Mouse (Mus musculus) urinary bladder, postnatal 10 days (tissue): ENCODE results near the gene Fkbp10.

Experiments
- DNase-seq: peaks from one replicate; pipeline ENCODE4 v3.0.0; 2022; ENCODE audit warnings: low spot score

Fkbp10 gene

GRCm38 (mm10) chr11:100414914-100415822 is at the start of gene Fkbp10:
TSS of gene Fkbp10 (plus strand) at chr11:100415697.
- DNase-seq = no peak

DNA sequence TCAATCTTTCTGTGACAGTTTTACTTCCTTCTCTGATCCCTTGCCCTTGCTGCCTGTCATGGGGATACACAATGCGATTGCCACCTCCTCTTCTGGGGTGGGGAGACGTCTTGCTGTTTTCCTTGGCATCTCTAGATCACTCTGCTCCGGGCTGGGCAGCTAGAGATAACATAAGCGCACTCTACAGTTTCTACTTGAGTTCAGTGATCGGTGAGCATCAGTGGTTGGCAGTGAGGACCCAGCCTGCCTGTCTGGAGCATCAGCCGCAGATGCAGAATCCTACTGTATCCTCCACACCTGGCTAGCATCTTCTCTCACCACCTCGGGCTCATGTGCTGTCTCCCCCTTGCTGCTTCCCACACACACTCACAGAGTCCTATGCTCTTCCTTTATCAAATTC is 46.4 kb upstream of the Fkbp10 start:
- no peak for DNase-seq

GRCm38 (mm10) chr11:100369822-100370221 is 45.7 kb upstream of the Fkbp10 start:
- no peak for DNase-seq

GRCm38 (mm10) chr11:100371981-100372558 is 43.4 kb upstream of the Fkbp10 start:
- no peak for DNase-seq

DNA sequence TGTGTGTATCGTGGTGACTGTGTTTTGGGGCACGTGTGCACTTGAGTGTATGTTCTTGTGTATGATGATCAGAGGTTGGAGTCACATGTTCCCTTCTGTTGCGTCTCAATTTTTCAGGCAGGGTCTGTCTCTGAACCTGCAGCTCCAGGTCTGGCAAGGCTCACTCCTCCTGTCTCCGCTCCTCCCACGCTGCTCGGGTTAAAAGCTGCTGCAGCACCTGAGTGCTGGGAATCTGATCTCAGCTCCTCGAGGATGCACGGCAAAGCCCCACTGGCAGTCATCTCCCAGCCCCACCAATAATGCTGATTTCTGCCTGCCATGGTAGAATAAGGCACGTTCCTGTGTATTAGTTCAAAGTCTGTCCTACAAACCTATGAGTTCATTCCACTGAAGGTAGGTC is 40.4 kb upstream of the Fkbp10 start:
- DNase-seq = no peak

- no peak for DNase-seq
Observed at GRCm38 (mm10) chr11:100376005-100376404, 39.5 kb upstream of the Fkbp10 start.

- DNase-seq = no peak
Observed at GRCm38 (mm10) chr11:100376746-100377389, 38.6 kb upstream of the Fkbp10 start.

- DNase-seq = no peak
Observed at GRCm38 (mm10) chr11:100377989-100378388, 37.5 kb upstream of the Fkbp10 start.

GRCm38 (mm10) chr11:100378446-100378845 is 37.1 kb upstream of the Fkbp10 start:
- DNase-seq = no peak

DNA sequence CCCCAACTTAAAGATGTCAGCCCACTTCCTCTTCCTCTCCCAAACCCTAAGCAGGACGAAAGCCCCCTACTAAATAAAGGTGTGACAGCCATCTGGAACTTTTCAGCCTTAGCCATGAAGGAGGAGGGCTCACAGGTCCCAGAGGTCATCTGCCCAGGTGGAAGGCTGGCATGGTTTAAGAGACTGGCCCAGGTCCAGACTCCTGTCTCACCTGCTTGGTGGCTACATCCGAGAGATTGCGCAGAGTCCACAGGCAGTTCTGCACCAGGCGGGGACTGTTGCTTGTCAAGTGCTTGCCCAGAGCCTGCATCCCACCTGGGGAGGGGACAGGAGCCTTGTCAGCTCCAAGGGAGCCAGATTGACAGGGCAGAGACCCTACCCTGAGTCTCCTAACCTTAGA is 36.2 kb upstream of the Fkbp10 start:
- DNase-seq = no peak

DNA sequence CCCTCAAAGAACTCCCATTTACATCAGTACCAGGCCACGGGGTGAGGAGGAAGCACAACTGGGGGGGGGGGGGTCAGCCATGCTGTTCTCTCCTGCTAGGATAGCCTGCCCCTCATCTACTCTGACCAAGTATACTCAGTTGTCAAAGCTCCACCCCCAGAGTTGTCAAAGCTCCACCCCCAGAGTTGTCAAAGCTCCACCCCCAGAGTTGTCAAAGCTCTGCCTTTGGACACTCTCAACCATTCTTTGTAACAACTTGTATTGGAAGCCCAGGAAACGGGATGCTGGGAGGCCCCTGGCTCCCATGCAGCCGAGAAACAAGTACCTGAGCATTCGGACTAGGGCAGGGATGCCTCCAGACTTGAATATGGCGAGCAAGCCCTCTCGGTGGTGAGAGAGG is 32.8 kb upstream of the Fkbp10 start:
- no peak for DNase-seq

DNA sequence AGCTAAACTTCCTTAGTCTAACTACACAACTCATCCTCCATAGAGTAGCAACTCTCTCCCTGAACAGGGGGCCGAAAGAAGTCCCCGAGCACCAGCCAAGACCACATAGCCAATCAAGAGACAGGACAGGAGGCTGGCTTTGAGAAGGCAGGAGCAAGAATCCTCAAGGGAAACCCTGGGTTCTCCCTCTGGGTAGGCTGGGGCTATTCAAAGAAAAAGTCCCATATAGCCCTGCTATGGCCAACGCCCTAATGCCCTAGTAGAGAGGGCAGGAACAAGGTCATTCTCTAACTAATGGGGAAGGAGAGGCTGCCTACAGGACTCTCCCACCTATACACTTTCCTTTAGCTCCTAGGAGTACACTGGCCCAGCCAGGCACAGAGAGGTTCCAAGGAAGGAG is 30.5 kb upstream of the Fkbp10 start:
- DNase-seq = no peak

DNA sequence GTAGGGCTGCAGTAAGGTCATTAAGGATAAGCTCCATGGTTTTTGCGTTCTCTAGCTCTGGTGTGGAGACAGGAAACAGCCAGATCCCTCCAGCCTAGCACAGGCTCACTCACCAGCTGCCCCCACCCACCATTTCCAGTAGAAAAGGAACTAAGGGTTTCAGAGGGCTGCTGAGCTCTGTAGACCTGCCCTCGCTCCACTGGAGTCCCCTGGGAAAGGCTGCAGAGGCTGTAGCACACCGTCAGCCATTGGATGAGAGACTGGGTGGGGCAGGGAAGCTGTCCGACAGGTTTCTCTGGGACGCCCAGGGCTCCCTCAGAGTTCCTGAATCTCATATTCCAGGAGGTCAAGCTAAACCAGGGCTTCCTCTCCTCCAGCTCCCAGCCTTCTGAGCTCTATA is 28.9 kb upstream of the Fkbp10 start:
- no peak for DNase-seq

DNA sequence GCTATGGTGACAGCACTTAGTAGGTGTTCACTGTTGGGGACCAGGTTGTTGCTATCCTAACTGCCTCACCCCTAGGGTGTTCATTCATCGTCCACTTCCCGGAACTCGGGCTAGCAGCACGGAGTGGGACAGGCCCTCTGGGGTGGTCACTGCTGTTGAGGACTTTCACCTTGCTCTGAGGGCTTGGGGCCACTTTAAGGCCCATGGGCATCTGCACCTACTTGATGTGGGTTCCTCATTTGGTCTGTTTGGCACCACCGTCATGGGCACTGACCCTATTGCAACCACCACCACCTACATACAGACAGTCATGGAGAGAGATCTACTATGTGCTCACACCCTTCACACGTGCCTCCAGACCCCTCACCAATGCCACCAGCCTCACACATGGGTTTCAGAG is 28.4 kb upstream of the Fkbp10 start:
- DNase-seq = no peak

GRCm38 (mm10) chr11:100387589-100388375 is 27.7 kb upstream of the Fkbp10 start:
- DNase-seq = no peak

DNA sequence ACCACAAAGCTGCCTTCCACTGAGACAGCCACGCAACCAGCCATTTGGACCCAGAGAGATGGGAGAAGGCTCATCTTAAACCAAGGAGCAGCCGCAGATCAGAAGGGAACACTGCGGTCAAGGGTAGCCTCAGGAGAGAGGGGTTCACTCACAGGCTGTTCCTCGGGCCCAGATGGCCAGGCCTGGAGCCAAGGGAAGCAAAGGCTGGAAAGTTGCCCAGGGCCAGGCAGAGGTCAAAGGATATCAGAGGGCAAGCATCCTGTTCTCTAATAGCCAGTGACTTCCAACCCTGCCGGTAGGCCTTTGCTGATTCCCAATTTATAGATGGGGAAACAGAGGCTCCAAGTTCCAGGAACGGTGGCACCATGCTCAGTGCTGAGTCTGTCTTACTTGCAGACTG is 26.9 kb upstream of the Fkbp10 start:
- DNase-seq = no peak

GRCm38 (mm10) chr11:100389931-100390445 is 25.5 kb upstream of the Fkbp10 start:
- DNase-seq = no peak

DNA sequence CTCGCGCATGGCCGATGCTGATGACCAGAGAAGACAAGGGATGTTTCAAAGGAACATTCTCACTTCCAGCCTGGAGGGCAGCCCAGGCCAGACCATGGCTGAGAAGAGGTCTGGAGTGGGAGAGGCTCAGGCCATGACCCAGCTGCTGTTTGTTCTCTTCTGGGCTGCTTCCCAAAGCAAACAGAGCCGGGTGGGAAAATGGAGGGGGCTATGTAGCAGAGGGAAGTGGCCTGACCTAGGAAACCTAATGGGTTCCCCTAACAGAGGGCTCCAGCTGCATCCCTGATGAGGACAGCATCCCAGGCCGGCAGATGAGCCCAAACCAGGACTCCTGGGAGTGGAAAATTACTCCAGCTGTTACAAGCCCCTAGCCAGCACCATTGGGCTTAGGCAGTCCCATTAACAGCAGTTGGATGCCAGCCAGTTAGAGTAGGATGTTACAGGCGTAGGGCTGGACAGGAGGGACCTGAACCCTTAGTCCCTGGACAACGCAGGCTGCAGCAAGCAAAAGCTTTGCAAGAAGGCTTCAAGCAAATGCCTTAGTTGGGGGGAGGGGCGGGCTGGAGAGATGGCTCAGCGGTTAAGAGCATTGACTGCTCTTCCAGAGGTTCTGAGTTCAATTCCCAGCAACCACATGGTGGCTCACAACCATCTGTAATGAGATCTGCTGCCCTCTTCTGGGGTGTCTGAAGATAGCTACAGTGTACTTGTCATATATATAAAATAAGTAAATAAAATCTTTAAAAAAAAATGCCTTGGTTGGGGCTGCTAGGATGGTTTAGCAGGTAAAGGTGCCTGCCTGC is 24.2 kb upstream of the Fkbp10 start:
- DNase-seq = no peak

DNA sequence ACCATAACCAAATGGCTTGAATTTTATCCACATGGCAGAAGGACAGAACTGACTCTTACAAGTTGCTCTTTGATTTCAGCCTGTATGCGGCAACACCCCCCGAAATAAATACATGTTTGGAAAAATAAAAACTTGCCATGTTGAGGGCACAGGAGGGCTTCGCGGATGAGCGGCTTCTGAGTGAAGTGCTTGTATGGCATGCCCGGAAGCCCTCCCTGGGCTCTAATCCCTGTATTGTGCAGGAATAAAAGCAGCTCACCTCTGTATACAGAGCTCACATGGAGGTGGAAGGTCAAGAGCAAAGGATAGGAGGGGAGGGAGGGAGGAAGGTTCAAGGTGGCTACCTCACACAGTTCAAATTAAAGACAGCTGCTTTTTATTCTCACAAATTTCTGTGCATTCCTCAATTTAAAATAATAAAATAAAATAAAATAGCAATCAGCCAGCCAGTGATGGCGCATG is 23.6 kb upstream of the Fkbp10 start:
- no peak for DNase-seq

DNA sequence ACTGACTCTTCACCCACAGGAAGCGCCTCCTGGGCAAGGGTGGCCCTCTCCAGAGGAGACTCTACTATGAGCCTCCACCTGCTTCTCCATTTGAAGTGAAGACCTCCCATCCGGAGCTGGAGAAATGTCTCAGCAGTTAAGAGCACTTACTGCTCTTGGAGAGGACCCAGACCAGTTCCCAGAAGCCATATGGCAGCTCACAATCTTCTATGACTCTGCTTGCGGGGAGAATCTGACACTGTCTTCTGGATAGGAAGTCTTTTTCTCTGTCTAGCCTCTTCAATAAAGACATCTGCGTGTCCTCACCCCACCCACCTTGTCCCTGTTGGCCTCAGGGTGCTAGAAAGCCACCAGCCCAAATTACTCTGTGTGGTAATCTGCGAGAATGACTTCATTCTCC is 22.5 kb upstream of the Fkbp10 start:
- DNase-seq = no peak

- DNase-seq = no peak
Observed at GRCm38 (mm10) chr11:100393733-100394132, 21.8 kb upstream of the Fkbp10 start.
